Mouse (Mus musculus) cerebellum, adult 2 months (tissue): ENCODE measurements around the gene 1810024B03Rik.

Source experiments
- CTCF ChIP-seq: fragments of 200-500 bp; IDR thresholded peaks from 2 replicates; pipeline ENCODE4 v1.5.1; 2011; ENCODE audit warnings: low read depth, mild to moderate bottlenecking, control low read depth, low read length, moderate library complexity, borderline replicate concordance; ENCODE audit not compliant: insufficient read depth
- POLR2A ChIP-seq: fragments of 200-500 bp; IDR thresholded peaks from 2 replicates; pipeline ENCODE4 v1.6.1; 2011; ENCODE audit warnings: low read length, control low read depth, borderline replicate concordance; ENCODE audit not compliant: insufficient read depth

DNA sequence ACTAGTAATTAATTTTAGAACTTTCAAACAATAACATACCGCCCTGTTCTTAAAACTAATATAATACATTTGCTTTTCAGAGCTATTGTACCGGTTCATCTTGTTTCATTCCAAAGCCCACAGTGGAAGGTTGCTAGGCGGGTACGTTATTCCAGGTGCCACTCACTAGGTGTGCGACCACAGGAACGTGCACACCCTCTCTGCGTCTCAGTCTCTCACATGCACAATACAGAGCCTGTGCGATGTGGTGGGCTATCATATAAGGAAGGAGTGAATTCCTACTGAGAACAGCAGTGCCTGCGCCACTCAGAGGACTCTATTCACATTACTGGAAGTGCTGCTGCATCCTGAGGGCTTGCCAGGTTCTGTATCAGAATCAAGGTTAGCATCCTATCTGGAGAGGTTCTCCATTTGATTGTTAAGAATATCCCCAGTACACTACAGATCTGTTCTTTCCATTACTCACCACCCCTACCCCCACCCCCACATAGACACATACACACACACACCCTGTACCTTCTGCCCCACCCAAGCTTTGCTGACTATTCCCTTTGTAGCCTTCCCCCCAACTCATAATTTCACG, 70.2 kb downstream of the 1810024B03Rik start:
- TF ChIP-seq POLR2A: no peak
- no peak for TF ChIP-seq CTCF
